18 mouse cellular contexts compared by ENCODE assay signal in the genomic region with DNA sequence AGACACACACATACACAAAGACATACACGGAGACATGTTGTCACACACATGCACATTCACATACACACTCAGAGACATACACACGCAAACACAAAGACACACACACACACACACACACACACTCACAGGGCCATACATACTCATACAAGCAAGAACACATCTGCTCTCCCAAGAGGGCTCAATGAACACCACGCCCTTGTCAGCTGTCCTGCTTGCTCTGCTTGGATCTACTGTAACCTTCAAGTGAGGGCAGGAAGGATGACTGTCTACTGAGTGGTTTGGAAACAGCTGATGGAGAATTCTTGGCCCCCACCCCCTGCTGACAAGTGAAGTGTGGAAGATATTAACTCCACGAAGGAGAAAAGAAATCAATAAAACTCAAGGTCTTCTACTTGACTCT.
"Had no signal": no experiment of that assay in that cellular context is flagged by ENCODE, and none has a peak within 500 bp of the region (broad histone marks: within the 10 kb centered on the region; RNA-seq: fewer than 3 reads in every experiment).

No protein-coding gene starts in this region.

- DNase-seq: liver, postnatal 0 days; lung, adult 2 months; lung, postnatal 14 days; lung, postnatal 36 days; right cerebral cortex, postnatal 25 days; right cerebral cortex, postnatal 4 days; spleen, adult 18-20 months; thymus, adult 2 months; thymus, postnatal 25 days; thymus, postnatal 4 days had no signal

- H3K36me3 ChIP-seq: liver, embryonic 15.5 days; lung, embryonic 15.5 days; midbrain, embryonic 13.5 days; midbrain, embryonic 15.5 days; neural tube, embryonic 13.5 days; neural tube, embryonic 15.5 days had no signal

- H3K4me2 ChIP-seq: liver, embryonic 15.5 days; lung, embryonic 15.5 days; midbrain, embryonic 11.5 days; midbrain, embryonic 13.5 days; midbrain, embryonic 15.5 days; neural tube, embryonic 13.5 days; neural tube, embryonic 15.5 days had no signal

- H3K27me3 ChIP-seq: liver, embryonic 15.5 days; lung, embryonic 15.5 days; midbrain, embryonic 13.5 days; midbrain, embryonic 15.5 days; neural tube, embryonic 13.5 days; neural tube, embryonic 15.5 days had no signal

- H3K4me3 ChIP-seq: liver, embryonic 15.5 days; lung, embryonic 15.5 days; megakaryocyte, embryonic 14.5 days; midbrain, embryonic 13.5 days; midbrain, embryonic 15.5 days; neural tube, embryonic 13.5 days; neural tube, embryonic 15.5 days had no signal
